Mouse (Mus musculus): Measurements from ENCODE around the gene Hoxc10. TPM values are rescaled to one million over a fixed set of nuclear protein-coding genes. Genes with fewer than 3 reads are reported as not detected.

Hoxc10 gene
- polyA plus RNA-seq, 1 experiment = 2.6 TPM

DNA sequence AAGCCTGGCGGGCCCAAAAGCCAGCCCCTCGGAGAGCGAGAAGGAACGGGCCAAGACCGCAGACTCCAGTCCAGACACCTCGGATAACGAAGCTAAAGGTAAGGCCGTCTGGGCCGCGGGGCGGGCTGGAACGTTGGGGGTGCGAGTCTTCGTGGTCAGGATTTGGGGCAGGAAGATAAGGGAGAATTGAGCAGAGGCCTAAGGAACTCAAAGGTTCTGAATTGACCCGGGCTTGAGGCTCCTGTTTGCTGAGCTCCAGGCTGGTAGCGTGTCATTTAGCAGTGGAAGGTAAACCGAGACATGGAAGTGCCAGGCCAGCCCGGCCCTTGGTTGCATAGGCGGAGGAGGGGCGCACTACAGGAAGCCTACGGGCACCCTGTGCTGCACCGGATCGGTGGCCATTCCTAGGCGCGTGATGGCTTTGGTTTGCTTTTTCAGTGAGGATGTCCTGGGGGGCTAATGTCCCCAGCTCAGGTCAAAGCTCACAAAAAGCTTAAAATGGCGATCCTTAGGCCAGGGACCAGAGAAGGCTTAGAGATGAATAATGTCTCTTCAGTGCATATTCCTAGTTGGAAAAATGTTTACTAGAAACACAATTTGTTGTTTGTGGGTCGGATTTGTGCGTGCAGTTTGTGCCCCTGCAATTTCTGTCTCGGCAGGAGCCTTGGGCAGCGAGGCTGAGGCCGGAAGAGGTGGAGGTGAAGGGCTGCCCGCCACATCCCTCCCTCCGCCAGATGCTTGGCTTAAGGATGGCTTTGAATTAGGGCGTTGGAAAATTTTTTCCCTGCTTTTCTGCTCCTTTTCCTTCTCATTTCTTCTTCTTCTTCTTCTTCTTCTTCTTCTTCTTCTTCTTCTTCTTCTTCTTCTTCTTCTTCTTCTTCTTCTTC, 1.2 kb downstream of the Hoxc10 start:
- DNase-seq (ENCODE audit: low spot score) = no peak

DNA sequence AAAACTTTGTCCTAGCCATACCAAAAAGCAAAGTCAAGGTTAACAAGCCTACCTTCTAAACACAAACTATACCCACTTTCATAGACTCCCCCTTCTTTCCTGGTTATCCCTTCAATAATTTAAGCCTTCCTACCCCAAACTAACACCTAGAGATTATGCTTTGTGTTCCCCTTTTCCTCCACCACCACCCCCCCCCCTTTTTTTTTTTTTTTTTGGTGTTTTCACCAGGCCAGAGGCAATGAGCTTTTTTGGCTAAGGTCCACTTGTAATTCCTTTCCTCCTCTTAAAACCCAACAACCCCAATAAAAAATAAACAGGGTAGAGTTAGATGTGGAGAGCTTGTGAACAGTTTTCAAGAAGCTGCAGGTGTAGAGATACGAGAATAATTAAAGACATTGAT, 2.7 kb downstream of the Hoxc10 start:
- DNase-seq (ENCODE audit: low spot score) = no peak

DNA sequence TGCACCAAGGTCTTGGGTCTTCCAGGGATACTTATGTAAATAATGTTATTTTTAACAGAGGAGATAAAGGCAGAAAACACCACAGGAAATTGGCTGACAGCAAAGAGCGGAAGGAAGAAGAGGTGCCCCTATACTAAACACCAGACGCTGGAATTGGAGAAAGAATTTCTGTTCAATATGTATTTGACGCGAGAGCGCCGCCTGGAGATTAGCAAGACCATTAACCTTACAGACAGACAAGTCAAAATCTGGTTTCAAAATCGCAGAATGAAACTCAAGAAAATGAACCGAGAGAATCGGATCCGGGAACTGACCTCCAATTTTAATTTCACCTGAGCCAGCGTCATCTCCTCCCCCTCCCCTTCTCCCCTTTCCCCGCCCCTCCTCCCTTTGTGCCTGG, 4.1 kb downstream of the Hoxc10 start:
- no peak for DNase-seq (ENCODE audit: low spot score)

DNA sequence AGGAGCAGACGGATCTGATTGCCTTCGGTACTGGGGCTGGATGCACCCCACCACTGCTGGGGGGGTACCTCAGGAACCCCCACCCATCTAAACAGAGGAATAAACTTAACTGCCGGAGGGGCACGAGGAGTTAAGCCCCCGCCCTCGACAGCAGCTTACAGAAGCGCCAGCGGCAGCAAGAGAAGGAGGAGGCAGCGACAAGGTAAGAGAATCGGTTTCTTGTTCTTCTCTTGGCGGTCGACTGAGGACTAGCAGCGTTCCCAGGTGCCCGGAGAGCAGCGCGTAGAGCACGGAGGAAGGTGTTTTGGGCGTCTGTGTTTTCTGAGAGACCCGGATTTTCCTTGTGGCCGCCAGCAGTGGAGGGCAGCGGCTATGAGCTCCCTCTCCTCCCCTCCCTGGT, 5.7 kb downstream of the Hoxc10 start:
- no peak for DNase-seq (ENCODE audit: low spot score)

DNA sequence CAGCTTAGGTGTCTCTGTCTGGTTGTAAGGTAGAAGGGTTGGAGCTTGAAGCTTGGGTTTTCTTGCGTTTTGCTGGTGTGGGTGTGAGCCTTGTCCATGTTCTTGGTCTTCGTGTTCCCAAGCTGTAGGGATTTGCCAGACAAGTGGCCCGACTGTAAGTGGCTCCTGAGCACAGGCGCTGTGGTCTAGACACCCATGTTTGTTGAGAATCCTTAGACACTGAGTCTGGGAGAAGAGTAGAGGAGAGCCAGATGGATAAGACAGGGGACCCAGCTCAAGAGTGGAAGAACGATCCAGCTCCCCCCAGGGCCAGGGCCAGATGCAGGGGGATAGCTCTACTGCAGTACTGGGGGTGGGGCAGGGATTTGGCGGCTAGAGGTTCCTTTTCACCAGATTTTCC, 6.2 kb downstream of the Hoxc10 start:
- no peak for DNase-seq (ENCODE audit: low spot score)

DNA sequence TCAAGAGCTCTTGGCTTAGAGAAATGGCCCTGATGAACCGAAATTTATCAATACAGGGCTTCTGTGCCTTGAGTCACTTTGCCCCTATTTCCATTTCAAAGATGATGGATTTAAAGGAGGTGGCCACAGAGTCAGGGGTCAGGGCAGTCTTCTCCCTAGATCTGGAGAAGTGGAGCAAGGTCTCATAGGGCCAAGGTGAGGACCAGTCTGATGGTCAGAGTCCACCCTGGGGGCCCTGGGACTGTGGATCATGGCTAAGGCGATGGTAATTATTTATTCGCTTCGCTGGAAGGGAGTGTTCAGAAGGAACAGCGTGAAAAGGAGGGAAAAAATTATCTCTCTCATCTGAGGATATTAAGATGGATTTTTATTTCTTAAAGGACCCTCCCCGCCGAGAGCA, 8.4 kb downstream of the Hoxc10 start:
- no peak for DNase-seq (ENCODE audit: low spot score)

DNA sequence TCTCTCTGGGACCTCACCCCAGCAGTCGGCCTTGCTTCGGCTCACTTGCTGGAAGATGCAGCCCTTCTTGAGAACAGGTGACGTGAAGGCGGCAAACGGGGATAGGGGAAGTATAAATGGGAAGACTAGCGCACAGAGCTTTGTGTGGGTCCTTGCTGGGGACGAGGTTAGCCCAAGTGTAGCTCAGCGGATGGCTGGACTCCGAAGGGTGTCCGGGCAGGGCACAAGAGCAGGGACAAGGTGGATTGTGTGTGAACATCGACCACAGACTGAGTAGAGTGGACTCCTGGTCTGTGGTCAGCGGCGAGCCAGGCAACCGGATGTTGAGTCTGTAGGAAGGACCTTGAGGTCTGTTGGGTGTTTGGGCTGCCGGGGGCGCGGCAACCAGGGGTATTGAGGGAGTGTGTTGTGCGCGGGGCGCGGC, 9.1 kb downstream of the Hoxc10 start:
- peak; percentile 20 for DNase-seq (ENCODE audit: low spot score)

DNA sequence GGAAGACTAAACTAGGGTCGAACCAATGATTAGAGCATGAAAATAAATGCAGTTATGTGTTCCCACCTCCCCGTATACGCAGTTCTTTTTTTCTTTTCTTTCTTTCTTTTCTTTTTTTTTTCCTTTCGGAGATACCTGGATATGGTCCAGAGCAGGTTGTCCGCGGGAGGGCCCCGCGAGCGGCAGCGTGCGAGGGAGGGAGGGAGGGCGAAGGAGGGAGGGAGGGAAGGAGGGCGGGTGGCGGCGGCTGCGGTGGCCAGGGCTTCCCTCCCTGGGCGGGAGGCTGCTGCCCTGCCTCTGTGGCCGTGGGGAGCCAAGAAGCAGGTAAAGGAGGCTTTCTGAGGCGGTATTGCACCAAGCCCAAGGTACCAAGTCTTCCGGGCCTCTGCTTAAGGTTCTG, 9.6 kb downstream of the Hoxc10 start, which contains the start of gene Hoxc9:
TSS of gene Hoxc9 (plus strand) at position 269 of the 400 bp plus-strand sequence.
- DNase-seq (ENCODE audit: low spot score) = peak; percentile 21

DNA sequence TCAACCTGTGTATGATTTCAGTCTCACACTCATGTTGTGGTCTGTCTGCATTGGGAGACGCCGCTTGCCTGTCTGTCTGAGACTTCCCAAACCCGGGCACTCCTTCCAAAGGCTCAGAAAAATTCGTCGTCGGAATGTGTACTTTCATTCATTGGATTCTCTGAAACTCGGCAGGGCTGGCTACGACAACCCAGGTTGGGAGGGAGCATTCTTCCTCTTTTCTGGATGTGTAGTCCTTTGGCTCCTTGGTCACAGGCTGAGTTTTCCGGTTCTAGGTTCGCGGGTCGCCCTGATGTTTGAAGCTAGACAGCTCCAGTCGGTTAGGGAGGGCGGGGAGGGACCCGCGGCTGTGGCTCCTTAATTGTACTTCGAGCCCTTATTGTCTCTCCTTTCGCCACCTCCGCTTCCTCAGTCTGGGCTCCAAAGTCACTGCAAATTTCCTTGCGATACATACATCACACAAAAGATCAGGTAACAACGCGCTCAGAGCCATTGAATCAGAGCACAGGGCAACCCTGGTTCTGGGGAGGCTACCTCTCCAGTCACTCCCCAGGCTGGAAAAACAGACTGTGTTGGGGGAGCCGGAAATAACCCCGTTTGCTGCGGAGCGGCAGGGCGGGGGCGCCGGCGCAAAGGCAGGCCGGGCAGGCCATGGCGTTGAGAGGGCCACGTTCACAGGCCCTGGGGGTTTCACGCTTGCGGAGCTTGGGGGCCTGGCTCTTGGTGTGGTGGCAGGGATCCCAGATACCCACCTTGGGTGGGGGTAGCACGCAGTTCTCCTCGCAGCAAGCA, 10.2 kb downstream of the Hoxc10 start:
- DNase-seq (ENCODE audit: low spot score) = peak; percentile 25

DNA sequence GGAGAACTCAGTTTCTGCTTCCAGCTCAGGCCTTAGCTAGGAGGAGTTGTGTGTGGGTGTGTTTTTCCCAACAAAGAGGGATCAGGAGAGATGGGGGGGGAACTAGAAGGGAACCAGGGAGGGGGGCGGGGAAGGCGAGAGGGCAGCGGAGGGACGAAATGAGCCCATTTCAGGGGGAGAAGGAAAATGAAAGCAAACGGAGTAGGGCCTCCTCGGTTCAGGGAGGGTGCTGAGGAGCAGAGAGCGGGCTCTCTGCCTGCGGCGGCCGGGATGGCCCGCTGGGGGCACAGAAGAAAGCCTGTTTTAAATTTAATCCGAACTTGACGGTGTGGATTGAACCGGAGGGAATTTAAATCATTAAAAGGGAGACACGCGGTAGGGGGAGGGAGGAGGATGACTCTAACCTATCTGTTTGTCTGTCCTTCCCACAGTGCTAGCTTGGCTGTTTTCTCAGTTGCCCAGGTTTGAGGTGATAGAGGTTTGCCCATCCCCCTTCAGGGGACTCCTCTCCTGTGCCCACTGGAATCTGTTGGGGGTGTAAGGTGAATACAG, 10.9 kb downstream of the Hoxc10 start:
- no peak for DNase-seq (ENCODE audit: low spot score)

DNA sequence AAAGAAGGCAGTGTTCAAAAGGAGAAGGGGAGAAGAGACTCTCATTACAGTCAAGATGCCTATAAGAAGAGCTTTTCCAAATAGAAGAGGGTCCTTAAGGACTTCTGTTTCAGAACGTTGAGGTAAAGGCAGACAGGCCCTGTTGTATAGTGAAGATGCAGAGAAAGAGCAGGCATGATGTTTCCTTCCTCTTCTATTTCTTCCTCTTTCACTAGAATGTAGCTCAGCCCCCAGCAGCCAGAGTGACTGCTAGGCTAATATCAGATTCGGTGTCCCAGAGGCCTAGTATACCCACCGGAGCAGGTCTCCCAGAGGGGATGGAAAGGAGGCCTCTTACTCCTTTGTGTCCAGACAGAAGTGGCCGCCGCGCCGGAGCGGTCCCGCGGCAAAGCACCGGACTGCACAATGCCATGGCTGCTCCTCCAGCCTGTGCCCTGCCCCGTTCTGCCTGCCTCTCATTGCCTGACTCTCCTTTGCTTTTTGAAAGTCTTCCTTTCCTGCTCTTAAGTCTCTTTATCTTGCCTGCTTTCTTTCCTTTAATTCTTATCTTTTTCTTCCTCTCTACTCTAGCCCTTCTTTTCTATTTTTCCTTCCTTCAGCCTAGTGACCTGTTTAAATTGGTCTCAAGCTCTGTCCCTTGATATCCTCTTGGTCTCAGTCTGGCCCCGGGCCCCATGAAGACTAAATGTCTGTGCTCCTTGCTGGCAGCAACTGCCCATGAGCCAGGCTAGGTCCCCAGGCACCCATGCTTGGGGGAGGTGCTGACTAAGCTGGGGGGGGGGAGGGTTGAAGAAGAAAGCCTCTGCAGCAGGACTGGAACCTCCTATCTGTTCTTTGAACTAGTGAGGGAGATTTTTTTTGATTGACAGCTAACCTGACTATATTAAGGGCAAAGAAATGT, 12.3 kb downstream of the Hoxc10 start:
- no peak for DNase-seq (ENCODE audit: low spot score)

DNA sequence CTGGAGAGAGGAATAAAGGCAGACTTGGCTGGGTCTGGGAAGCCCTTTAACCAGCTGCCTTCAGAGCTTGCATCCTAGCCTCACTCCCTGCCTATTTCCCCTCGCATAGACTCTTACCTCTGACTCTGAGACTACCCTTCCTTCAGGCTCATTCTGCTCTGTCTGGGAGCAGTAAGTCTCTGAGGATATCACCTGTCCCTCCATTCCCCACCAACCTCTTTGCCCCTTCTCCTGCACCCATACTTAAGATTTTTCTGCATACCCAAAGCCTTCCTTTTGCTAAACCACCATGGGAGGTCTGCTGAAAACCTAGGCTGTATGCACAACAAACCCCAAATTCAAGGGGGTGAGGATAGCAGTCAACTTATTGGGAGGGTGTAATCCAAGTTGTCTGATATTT, 13.3 kb downstream of the Hoxc10 start:
- no peak for DNase-seq (ENCODE audit: low spot score)

DNA sequence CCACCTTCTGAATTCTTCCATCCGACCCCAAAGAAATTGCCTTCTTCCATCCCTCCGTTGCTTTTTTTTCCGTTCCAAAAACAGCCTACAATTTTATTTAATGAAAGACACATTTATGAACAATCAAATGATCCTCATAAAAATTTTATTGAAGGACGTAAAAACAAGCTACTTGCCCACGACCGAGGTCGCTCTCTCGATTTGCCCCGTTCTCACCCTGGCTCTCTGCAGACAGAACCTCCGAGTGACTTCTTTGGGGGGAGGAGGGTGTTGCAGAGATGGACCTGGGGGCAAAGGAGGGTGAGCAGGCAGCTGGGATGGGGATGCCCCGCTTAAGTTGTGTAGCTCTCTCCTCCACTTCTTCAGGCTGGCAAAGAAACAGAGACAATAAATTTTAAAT, 13.8 kb downstream of the Hoxc10 start:
- no peak for DNase-seq (ENCODE audit: low spot score)

DNA sequence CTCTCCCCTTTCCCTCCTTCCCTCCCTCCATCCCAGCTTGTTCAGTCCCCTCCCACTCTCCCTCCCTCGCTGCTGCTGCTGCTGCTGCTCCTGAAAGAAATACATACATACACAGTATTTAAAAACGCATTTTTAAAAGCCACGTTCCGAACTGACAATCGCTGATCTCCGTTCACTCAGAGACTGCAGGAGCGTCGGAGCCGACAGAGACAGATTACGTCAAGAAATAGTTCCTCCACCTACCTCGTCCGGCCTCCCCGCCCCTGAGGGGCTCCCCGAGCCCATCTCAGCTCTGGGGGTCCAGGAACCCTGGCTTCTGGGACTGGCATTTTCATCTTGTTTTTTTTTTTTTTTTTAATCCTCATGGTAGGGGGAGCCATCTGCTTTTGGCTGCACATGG, 14.3 kb downstream of the Hoxc10 start:
- no peak for DNase-seq (ENCODE audit: low spot score)

DNA sequence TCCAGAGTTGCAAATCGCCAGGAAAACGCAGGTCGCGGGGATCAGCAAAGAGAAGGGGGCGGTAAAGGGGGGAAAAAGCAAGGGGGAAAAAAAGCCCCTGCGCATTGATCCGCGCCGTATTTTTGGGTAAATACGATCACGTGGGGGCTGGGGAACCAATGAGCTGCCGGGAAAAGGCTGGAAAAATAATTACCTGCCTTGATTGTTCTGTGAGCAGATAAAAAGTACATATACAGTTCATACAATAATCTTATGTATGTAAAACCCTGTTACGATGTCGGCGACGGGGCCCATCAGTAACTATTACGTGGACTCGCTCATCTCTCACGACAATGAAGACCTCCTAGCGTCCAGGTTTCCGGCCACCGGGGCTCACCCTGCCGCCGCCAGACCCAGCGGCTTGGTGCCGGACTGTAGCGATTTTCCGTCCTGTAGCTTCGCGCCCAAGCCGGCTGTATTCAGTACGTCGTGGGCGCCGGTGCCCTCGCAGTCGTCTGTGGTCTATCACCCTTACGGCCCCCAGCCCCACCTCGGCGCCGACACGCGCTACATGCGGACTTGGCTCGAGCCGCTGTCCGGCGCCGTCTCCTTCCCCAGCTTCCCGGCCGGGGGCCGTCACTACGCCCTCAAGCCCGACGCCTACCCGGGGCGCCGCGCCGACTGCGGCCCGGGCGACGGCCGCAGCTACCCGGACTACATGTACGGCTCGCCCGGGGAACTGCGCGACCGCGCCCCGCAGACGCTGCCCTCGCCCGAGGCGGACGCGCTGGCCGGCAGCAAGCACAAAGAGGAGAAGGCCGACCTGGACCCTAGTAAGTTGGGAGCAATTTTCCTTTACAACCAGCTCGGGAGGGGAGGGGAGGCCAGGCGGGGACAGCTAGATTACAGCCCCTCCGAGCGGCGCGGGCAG, 15.0 kb downstream of the Hoxc10 start:
- no peak for DNase-seq (ENCODE audit: low spot score)

DNA sequence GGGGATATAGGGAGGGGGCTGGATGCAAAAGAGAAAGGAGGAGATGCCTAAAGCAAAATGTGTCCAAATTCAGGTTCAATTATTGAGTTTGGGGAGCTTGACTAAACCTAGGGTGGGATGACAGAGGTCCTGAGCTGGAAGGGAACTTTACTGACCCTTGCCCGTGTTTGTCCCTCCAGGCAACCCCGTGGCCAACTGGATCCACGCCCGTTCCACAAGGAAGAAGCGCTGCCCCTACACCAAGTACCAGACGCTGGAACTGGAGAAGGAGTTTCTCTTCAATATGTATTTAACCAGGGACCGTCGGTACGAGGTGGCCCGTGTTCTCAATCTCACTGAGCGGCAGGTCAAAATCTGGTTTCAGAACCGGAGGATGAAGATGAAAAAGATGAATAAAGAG, 17.1 kb downstream of the Hoxc10 start:
- DNase-seq (ENCODE audit: low spot score) = no peak

DNA sequence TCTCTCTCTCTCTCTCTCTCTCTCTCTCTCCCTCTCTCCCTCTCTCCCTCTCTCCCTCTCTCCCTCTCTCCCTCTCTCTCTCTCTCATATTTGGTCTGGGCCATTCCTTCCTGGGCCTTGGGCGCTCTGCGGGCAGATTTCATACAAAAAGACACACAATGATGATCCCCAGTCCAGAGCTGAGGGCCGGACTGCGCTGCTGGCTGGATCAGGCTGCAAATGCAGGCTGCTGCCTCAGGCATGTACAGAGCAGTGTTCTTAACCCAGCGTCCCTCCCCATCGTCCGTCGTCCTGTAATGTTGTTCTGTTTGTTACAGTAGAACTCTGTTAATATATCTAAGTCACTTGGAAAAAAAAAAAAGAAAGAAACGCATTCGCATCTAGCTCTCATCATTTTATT, 17.9 kb downstream of the Hoxc10 start:
- DNase-seq (ENCODE audit: low spot score) = no peak

DNA sequence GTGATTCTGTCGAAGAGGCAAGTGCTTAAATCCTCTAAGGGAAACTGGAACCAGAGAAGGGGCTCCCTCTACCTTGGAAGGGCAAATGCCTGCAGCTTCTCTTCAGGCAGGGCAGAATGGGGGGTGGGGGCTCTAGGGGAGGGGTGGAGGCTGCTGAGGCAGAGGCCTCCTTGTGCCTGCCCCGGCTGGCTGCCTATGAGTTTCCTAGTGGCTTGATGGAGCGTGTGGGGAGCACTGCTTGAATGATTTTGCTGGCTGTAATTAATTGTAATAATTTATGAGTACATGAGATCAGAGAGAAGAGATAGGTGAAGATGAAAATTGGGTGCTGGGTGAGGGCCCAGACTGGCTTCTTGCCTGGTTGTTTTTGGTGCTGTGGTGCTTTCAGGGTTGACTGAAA, 18.3 kb downstream of the Hoxc10 start:
- DNase-seq (ENCODE audit: low spot score) = no peak

DNA sequence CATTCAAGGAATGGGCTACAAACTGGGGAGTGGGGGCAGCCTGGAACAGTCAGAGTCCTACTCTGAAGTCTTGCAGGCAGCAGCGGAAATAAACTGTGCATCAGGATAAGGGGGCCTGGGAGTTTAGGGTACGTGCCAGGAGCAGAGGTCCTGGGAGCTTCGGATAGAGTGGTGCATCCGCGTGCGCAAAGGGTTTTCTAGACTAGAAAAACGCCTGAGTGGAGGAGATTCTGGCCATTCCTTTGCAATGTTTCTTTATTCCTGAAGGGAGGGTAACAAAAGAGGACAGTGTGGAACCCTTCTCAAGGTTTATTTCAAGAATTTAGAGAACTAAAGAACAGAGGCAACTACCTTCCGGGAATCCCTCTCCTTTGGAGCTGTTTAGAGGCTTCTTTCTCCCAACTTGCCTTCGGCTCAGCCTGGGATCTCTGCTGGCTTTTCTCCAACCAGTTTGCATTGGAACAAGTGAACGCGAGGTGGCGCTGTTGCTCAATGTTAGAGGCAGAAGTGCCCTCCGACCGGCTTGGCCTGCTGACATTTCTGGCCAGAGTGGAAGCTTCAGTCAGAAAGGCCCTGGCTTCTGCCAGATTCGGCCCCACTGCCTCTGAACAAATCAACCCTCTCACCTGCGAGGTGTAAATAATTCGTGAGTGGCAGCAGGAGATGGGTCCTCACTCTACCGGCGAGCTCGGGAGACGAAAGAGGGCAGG, 20.7 kb downstream of the Hoxc10 start:
- peak; percentile 92 for DNase-seq (ENCODE audit: low spot score)

DNA sequence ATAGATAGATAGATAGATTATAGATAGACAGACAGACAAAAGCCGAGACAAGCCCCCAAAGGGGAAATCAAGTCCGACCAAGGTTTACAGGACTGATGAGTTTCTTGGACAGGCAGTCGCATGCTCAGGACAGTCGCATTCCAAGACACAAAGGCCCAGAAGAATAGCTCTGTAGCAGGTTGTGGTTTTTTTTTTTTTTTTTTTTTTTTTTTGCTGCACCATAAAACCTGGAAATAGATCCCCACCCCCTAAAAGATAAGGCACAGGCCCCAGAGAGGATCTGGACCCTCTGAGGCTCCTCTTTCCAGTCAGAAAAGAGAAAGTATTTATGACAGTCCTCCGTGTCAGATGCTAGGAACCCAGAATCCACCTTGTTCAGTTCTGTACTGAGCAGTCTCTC, 21.5 kb downstream of the Hoxc10 start:
- no peak for DNase-seq (ENCODE audit: low spot score)

All from urinary bladder, adult 2 months (tissue).